Mouse (Mus musculus): ENCODE measurements at regions not wholly inside any gene's neighbourhood (a gene's known extent, or its start where the extent isn't known, plus 50 kb on each side); places are given as distances from the start of the nearest gene placed in this dataset.

DNA sequence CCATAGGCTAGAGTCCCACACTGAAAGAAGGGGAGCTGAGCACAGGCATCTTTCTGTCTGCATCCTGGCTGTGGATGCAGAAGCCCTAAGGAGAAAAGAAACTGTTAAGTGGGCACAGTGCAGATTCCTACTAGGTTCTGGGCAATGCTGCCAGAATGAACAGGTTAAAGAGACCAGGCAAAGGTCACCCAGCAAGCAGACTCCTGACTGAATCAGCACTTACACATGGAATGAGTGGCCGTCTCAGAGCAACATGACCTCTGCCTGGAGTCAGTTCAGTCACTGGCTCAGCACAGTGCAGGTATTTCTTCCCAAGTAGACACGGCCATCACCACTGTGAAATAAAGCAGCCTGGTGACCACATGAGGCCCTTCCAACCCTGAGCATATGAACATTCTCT is 60.3 kb upstream of the Dock1 start:
- no peak for TF ChIP-seq CTCF (IDR thresholded peaks at IDR 0.05; ENCODE audit: control insufficient read depth, insufficient read depth, insufficient read length)
- TF ChIP-seq CEBPB (IDR thresholded peaks at IDR 0.05; ENCODE audit: low read depth): no peak
- TF ChIP-seq MYOG (IDR thresholded peaks at IDR 0.05; ENCODE audit: control insufficient read depth, extremely low read depth, insufficient read length): no peak
- TF ChIP-seq USF1 (IDR thresholded peaks at IDR 0.05; ENCODE audit: low read depth): no peak
- no peak for TF ChIP-seq FOSL1 (IDR thresholded peaks at IDR 0.05; ENCODE audit: insufficient read depth, low read length, poor library complexity, severe bottlenecking)
- TF ChIP-seq MAX (IDR thresholded peaks at IDR 0.05): no peak
